Mouse (Mus musculus) cortical plate, adult 2 months (tissue): Measurements from ENCODE around the gene Dlg5.

ENCODE experiments used
- CTCF ChIP-seq: fragments of 200-500 bp; IDR thresholded peaks from 2 replicates; pipeline ENCODE4 v1.5.1; 2011; ENCODE audit warnings: mild to moderate bottlenecking, control low read depth, low read length; ENCODE audit not compliant: insufficient read depth; ENCODE audit errors: extremely low read depth
- POLR2A ChIP-seq: fragments of 200-500 bp; IDR thresholded peaks from 2 replicates; pipeline ENCODE4 v1.6.1; 2011; ENCODE audit warnings: mild to moderate bottlenecking, low read length, control low read depth; ENCODE audit not compliant: insufficient read depth; ENCODE audit errors: extremely low read depth

- TF ChIP-seq CTCF (no peak), POLR2A (no peak)
Observed at GRCm38 (mm10) chr14:24282276-24282675, 36.6 kb upstream of the Dlg5 start.
